Mouse (Mus musculus) ES-CJ7 (cell line): ENCODE results near the gene Krtap2-4.
A peak's percentile ranks its signal among the peaks of the same experiment; 100 is the strongest.
"Not testable (repeated sequence)": the region's sequence is repeated elsewhere in the genome, so short reads cannot be mapped to it uniquely, and the experiment has no call there.

Experiments
- DNase-seq: peaks from one replicate; pipeline ENCODE4 v3.0.0; 2011; ENCODE audit warnings: low read depth, low spot score

Krtap2-4 gene

GRCm38 (mm10) chr11:99614796-99615363 lies at the start of gene Krtap2-4:
Gene Krtap2-4 (minus strand): TSS chr11:99614846.
- DNase-seq, result no peak

GRCm38 (mm10) chr11:99662802-99663201 lies 48.2 kb upstream of the Krtap2-4 start:
- no peak for DNase-seq

GRCm38 (mm10) chr11:99659256-99659655 lies 44.6 kb upstream of the Krtap2-4 start:
- no peak for DNase-seq

GRCm38 (mm10) chr11:99658467-99659010 lies 43.9 kb upstream of the Krtap2-4 start, which contains the start of gene Gm11563:
Gene Gm11563 (minus strand): TSS chr11:99658960.
- DNase-seq, result not testable (repeated sequence)

- DNase-seq, result peak; percentile 87
These were observed 42.4 kb upstream of the Krtap2-4 start for GRCm38 (mm10) chr11:99657051-99657450.

- DNase-seq, result no peak
These were observed 35.5 kb upstream of the Krtap2-4 start, which contains the start of gene Gm11555 for GRCm38 (mm10) chr11:99650136-99650535. Gene Gm11555 (minus strand): TSS chr11:99650236.

- no peak for DNase-seq
These were observed 31.8 kb upstream of the Krtap2-4 start for GRCm38 (mm10) chr11:99646444-99646843.

GRCm38 (mm10) chr11:99644351-99644750 lies 29.7 kb upstream of the Krtap2-4 start:
- DNase-seq, result no peak

- not testable (repeated sequence) for DNase-seq
These were observed 29.0 kb upstream of the Krtap2-4 start, which contains the start of gene Krtap4-7 for GRCm38 (mm10) chr11:99643635-99644139. Gene Krtap4-7 (minus strand): TSS chr11:99644089.

- no peak for DNase-seq
These were observed 26.3 kb upstream of the Krtap2-4 start for GRCm38 (mm10) chr11:99640926-99641325.

GRCm38 (mm10) chr11:99637086-99637485 lies 22.4 kb upstream of the Krtap2-4 start:
- DNase-seq, result no peak

GRCm38 (mm10) chr11:99634653-99635134 lies 20.0 kb upstream of the Krtap2-4 start, which contains the start of gene Krtap4-2:
Gene Krtap4-2 (minus strand): TSS chr11:99635084.
- DNase-seq, result no peak

GRCm38 (mm10) chr11:99633293-99633692 lies 18.6 kb upstream of the Krtap2-4 start:
- DNase-seq, result no peak

GRCm38 (mm10) chr11:99630890-99631289 lies 16.2 kb upstream of the Krtap2-4 start:
- DNase-seq, result no peak

- no peak for DNase-seq
These were observed 13.5 kb upstream of the Krtap2-4 start, which contains the start of gene Krtap4-1 for GRCm38 (mm10) chr11:99628138-99628537. Gene Krtap4-1 (minus strand): TSS chr11:99628238.

- no peak for DNase-seq
These were observed 5.7 kb upstream of the Krtap2-4 start, which contains the start of gene Gm11562 for GRCm38 (mm10) chr11:99620335-99620734. Gene Gm11562 (minus strand): TSS chr11:99620435.

GRCm38 (mm10) chr11:99610089-99610488 lies 4.6 kb downstream of the Krtap2-4 start, which contains the start of gene Gm11937:
Gene Gm11937 (minus strand): TSS chr11:99610189.
- not testable (repeated sequence) for DNase-seq

- no peak for DNase-seq
These were observed 5.5 kb downstream of the Krtap2-4 start for GRCm38 (mm10) chr11:99609126-99609525.

GRCm38 (mm10) chr11:99603208-99603607 lies 11.4 kb downstream of the Krtap2-4 start, which contains the start of gene Gm11938:
Gene Gm11938 (minus strand): TSS chr11:99603308.
- DNase-seq, result not testable (repeated sequence)

GRCm38 (mm10) chr11:99597742-99598141 lies 16.9 kb downstream of the Krtap2-4 start, which contains the start of gene Krtap9-3:
Gene Krtap9-3 (minus strand): TSS chr11:99598105.
- DNase-seq, result not testable (repeated sequence)

GRCm38 (mm10) chr11:99590981-99591380 lies 23.7 kb downstream of the Krtap2-4 start, which contains the start of gene Krtap1-3:
Gene Krtap1-3 (minus strand): TSS chr11:99591339.
- DNase-seq, result no peak

- no peak for DNase-seq
These were observed 29.6 kb downstream of the Krtap2-4 start for GRCm38 (mm10) chr11:99585096-99585495.
